Mouse (Mus musculus) liver, embryonic 14.5 days (tissue): ENCODE measurements around the gene Tbc1d17. TPM values are rescaled to one million over a fixed set of nuclear protein-coding genes. Genes with fewer than 3 reads are reported as not detected.

Experiments used
- ATAC-seq: fragments of 200-750 bp; cut with Nextera tagmentation; 2 replicates; pipeline ENCODE4 v1.8.0; 2017; ENCODE audit warnings: moderate number of reproducible peaks, mild to moderate bottlenecking, moderate library complexity; ENCODE audit not compliant: insufficient read depth
- DNase-seq, 3 experiments: peaks; one replicate each; pipeline ENCODE4 v3.0.0-alpha.2; 2012 to 2013; ENCODE audit warnings: low read depth in 3 of 3, low spot score in 3 of 3
- H3K27ac ChIP-seq: fragments of 300-500 bp; sonication (generic); 2 replicates; pipeline ENCODE4 v1.5.1; 2014; ENCODE audit warnings: moderate library complexity, mild to moderate bottlenecking, control low read depth, inconsistent platforms
- H3K27me3 ChIP-seq: fragments of 300-500 bp; sonication (generic); 2 replicates; pipeline ENCODE4 v1.6.1; 2014; ENCODE audit warnings: mild to moderate bottlenecking, low read length, moderate library complexity; ENCODE audit not compliant: control insufficient read depth, insufficient read depth
- H3K36me3 ChIP-seq: fragments of 300-500 bp; sonication (generic); replicated peaks from 2 replicates; pipeline ENCODE4 v1.6.1; 2014; ENCODE audit warnings: low read depth; ENCODE audit not compliant: control insufficient read depth, insufficient read depth
- H3K4me1 ChIP-seq, 2 experiments: fragments of 200-500 bp in 1 of 2; fragments of 300-500 bp in 1 of 2; sonication (generic) in 1 of 2; replicated peaks; 2 replicates each; pipeline ENCODE4 v1.6.1; 2012 to 2014; ENCODE audit warnings: antibody characterized with exemption in 1 of 2, inconsistent platforms in 1 of 2, low read length in 1 of 2; ENCODE audit not compliant: control insufficient read depth in 2 of 2, insufficient read depth in 2 of 2
- H3K4me2 ChIP-seq: fragments of 300-500 bp; sonication (generic); 2 replicates; pipeline ENCODE4 v1.6.1; 2014; ENCODE audit warnings: low read depth, mild to moderate bottlenecking, control low read depth, moderate library complexity
- H3K4me3 ChIP-seq, 2 experiments: fragments of 200-500 bp in 1 of 2; fragments of 300-500 bp in 1 of 2; sonication (generic) in 1 of 2; 2 replicates each; pipeline ENCODE4 v1.5.1; 2012 to 2014; ENCODE audit warnings: low read depth in 2 of 2, low read length in 2 of 2, mild to moderate bottlenecking in 2 of 2, control low read depth in 1 of 2, inconsistent platforms in 1 of 2, moderate library complexity in 1 of 2; ENCODE audit not compliant: insufficient read depth in 1 of 2
- H3K9ac ChIP-seq: fragments of 300-500 bp; sonication (generic); replicated peaks from 2 replicates; pipeline ENCODE4 v1.6.1; 2014; ENCODE audit warnings: mild to moderate bottlenecking, control low read depth, moderate library complexity
- H3K9me3 ChIP-seq: fragments of 300-500 bp; sonication (generic); 2 replicates; pipeline ENCODE4 v1.6.1; 2016; ENCODE audit warnings: low read length, mixed read lengths; ENCODE audit not compliant: control insufficient read depth
- CTCF ChIP-seq: IDR thresholded peaks from 2 replicates; pipeline ENCODE4 v1.5.1; 2016; ENCODE audit warnings: antibody characterized with exemption, low read depth, control low read depth
- EP300 ChIP-seq: IDR thresholded peaks from 2 replicates; pipeline ENCODE4 v1.6.1; 2016; ENCODE audit warnings: antibody characterized with exemption, low read depth
- WGBS: fragments of 180-500 bp; shearing (Covaris S2); extraction: QIAGEN DNeasy Blood & Tissue Kit; methylation state at CpG from one replicate; pipeline ENCODE4 v1.1.7; 2014; ENCODE audit not compliant: insufficient replicate concordance; 5-methylcytosine and 5-hydroxymethylcytosine counted together
- polyA plus RNA-seq, 2 experiments: library from polyadenylated mRNA; depleted of rRNA in 1 of 2; stranded (reverse) in 1 of 2; unstranded in 1 of 2; fragments of >200 nt; fragmentation: Nextera tagmentation in 1 of 2; extraction: Ambion mirVana in 1 of 2; gene quantifications; 2 replicates each; pipeline versions ENCODE4 v1.2.1 to v1.2.3; 2012 to 2014

Tbc1d17 gene
- polyA plus RNA-seq, 2 experiments: 16.2 to 18.3 TPM

DNA sequence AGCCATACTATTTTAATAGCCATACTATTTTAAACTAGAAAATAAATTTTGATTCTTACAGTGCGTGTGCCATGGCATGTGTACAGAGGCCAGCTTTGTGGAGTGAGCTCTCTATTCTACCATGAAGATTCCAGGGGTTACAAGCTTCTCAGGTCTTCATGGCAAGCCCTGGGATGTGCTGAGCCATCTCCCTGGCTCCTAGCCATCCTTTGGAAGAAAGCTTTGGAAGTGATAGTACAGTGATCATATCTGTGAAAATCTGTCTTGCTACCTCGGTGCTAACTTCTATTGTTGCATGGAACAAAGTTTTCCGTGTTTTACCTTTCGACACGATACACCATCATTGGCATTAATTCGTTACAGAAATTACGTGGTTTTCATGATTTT lies 46.3 kb upstream of the Tbc1d17 start:
- H3K4me1 ChIP-seq: peaks cover 24 to 36% of the 10 kb centered on the region in 2 experiments
- H3K9ac ChIP-seq: no peak overlapping the region
- WGBS: 70% methylated on average over 7 of the region's 7 CpGs
- ATAC-seq (no peak), DNase-seq (no peak)
- TF ChIP-seq EP300 (no peak), CTCF (no peak)
- H3K4me3 ChIP-seq: peak overlapping the region in 1 of 2 experiments; percentile 56; a peak in 2 of 4 replicates
- H3K9me3 ChIP-seq: no peaks in the 10 kb centered on the region
- H3K36me3 ChIP-seq: peaks cover 12% of the 10 kb centered on the region
- H3K4me2 ChIP-seq: peak overlapping the region; percentile 60
- H3K27ac ChIP-seq: no peak overlapping the region
- H3K27me3 ChIP-seq: no peaks in the 10 kb centered on the region

- no peak for DNase-seq
- H3K27me3 ChIP-seq: no peaks in the 10 kb centered on the region
- no peak overlapping the region for H3K4me2 ChIP-seq
- WGBS: 75% methylated on average over 3 of the region's 3 CpGs
- H3K36me3 ChIP-seq: peaks cover 1% of the 10 kb centered on the region
- H3K9ac ChIP-seq: no peak overlapping the region
- H3K27ac ChIP-seq: no peak overlapping the region
- peaks cover 22 to 35% of the 10 kb centered on the region in 2 experiments for H3K4me1 ChIP-seq
- H3K4me3 ChIP-seq: no peak overlapping the region
- no peak for ATAC-seq
- no peaks in the 10 kb centered on the region for H3K9me3 ChIP-seq
- TF ChIP-seq CTCF (no peak), EP300 (no peak)
These were observed 45.3 kb upstream of the Tbc1d17 start for GRCm38 (mm10) chr7:44894175-44894574.

DNA sequence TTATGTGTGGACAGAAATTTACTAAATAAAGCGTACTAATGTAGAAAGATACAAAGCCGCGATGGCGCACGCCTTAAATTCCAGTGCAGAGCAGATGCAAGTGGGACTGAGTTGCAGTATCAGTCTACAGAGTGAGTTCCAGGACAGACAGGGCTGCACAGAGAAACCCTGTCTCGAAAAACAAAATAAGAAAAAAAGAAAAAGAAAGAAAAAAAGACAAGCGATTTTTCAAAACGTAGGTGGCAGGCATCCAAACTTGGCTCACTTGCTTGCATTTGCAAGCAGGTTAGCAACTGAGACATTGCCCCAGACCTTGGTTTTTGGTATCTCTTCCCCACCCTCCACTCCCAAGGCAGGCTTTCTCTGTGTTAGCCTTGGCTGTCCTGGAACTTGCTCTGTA lies 44.3 kb upstream of the Tbc1d17 start:
- peak overlapping the region; percentile 88 for H3K4me2 ChIP-seq
- ATAC-seq: no peak
- no peaks in the 10 kb centered on the region for H3K9me3 ChIP-seq
- no peak for DNase-seq
- no peaks in the 10 kb centered on the region for H3K27me3 ChIP-seq
- H3K4me3 ChIP-seq: peak overlapping the region in 1 of 2 experiments; percentile 78; a peak in 2 of 4 replicates
- no peak overlapping the region for H3K27ac ChIP-seq
- no peak overlapping the region; the same call in 1 of the 2 replicates for H3K9ac ChIP-seq
- peaks cover 17 to 29% of the 10 kb centered on the region in 2 experiments for H3K4me1 ChIP-seq
- H3K36me3 ChIP-seq: no peaks in the 10 kb centered on the region; the same call in 1 of the 2 replicates
- WGBS: 42% methylated on average over 8 of the region's 8 CpGs
- TF ChIP-seq CTCF (no peak), EP300 (no peak)

GRCm38 (mm10) chr7:44892276-44892921 lies 43.5 kb upstream of the Tbc1d17 start, which contains the start of gene Med25:
Gene Med25 (minus strand): TSS chr7:44892712.
- peak within 1 kb of the TSS; percentile 74 for H3K9ac ChIP-seq
- under 1% methylated on average over 56 of the region's 56 CpGs for WGBS
- ATAC-seq (peak; percentile 77), DNase-seq (peak; percentile 72 to 75 (median 74))
- H3K36me3 ChIP-seq: no peaks in the 10 kb centered on the region; the same call in 1 of the 2 replicates
- H3K9me3 ChIP-seq: no peaks in the 10 kb centered on the region
- H3K27ac ChIP-seq: peak within 1 kb of the TSS; percentile 93
- peak within 1 kb of the TSS; percentile 78 to 89 for H3K4me3 ChIP-seq
- no peaks in the 10 kb centered on the region for H3K27me3 ChIP-seq
- peaks cover 17 to 29% of the 10 kb centered on the region in 2 experiments for H3K4me1 ChIP-seq
- TF ChIP-seq CTCF: no peak
- H3K4me2 ChIP-seq: peak within 1 kb of the TSS; percentile 88

- Histone ChIP-seq H3K36me3 (no peaks in the 10 kb centered on the region; the same call in 1 of the 2 replicates), H3K27me3 (no peaks in the 10 kb centered on the region), H3K27ac (peak overlapping the region; percentile 93), H3K4me3 (peak overlapping the region; percentile 78 to 89), H3K9ac (peak overlapping the region; percentile 74), H3K4me1 (peaks cover 17 to 25% of the 10 kb centered on the region in 2 experiments), H3K4me2 (peak overlapping the region; percentile 88), H3K9me3 (no peaks in the 10 kb centered on the region)
- 18% methylated on average over 6 of the region's 6 CpGs for WGBS
- ATAC-seq (peak; percentile 30), DNase-seq (no peak)
- TF ChIP-seq EP300 (no peak), CTCF (no peak)
These were observed 42.7 kb upstream of the Tbc1d17 start for GRCm38 (mm10) chr7:44891611-44892010.
